Mouse (Mus musculus) lung, adult 2 months (tissue): Measurements from ENCODE around the gene Yars. TPM values are rescaled to one million over a fixed set of nuclear protein-coding genes. Genes with fewer than 3 reads are reported as not detected.

ENCODE experiments used
- DNase-seq: peaks from one replicate; pipeline ENCODE4 v3.0.0; 2022
- H3K4me1 ChIP-seq: fragments of 200-500 bp; 2 replicates; pipeline ENCODE4 v1.6.1; 2011; ENCODE audit warnings: low read length; ENCODE audit not compliant: control insufficient read depth, insufficient read depth
- H3K4me3 ChIP-seq: fragments of 200-500 bp; replicated peaks from 2 replicates; pipeline ENCODE3; 2011; ENCODE audit warnings: low read depth, mild to moderate bottlenecking, control low read depth, low read length; ENCODE audit errors: extremely low read depth
- CTCF ChIP-seq: fragments of 200-500 bp; IDR thresholded peaks from 2 replicates; pipeline ENCODE4 v1.5.1; 2011; ENCODE audit warnings: mild to moderate bottlenecking, low read length, control low read depth; ENCODE audit not compliant: insufficient read depth
- POLR2A ChIP-seq: fragments of 200-500 bp; IDR thresholded peaks from 2 replicates; pipeline ENCODE4 v1.6.1; 2011; ENCODE audit warnings: low read depth, mild to moderate bottlenecking, control low read depth, low read length, borderline replicate concordance; ENCODE audit errors: extremely low read depth
- whole genome bisulfite sequencing: fragments of 180-500 bp; shearing (Covaris S2); methylation state at CpG from one replicate; pipeline ENCODE4 v1.1.7; 2018; 5-methylcytosine and 5-hydroxymethylcytosine counted together
- polyA plus RNA-seq: library from polyadenylated mRNA; depleted of rRNA; stranded (reverse); fragments of >200 nt; gene quantifications from 2 replicates; pipeline ENCODE4 v1.2.3, GENCODE M21; 2012; rRNA removed

Yars gene
- polyA plus RNA-seq: 9.0 and 15.4 TPM in 2 replicates

GRCm38 (mm10) chr4:129189542-129190519, at the start of gene Yars, which contains the start of gene S100pbp:
Gene Yars, plus strand, starts transcription at chr4:129189760.
Gene S100pbp, minus strand, starts transcription at chr4:129189727.
- peaks cover 4% of the 10 kb centered on the region for H3K4me1 ChIP-seq
- DNase-seq: peak; percentile 97
- H3K4me3 ChIP-seq: peak within 1 kb of the TSS; percentile 74
- TF ChIP-seq POLR2A (peak; percentile 68; the same call in 1 of the 2 replicates), CTCF (no peak)
- under 1% methylated on average over 58 of the region's 58 CpGs for WGBS

DNA sequence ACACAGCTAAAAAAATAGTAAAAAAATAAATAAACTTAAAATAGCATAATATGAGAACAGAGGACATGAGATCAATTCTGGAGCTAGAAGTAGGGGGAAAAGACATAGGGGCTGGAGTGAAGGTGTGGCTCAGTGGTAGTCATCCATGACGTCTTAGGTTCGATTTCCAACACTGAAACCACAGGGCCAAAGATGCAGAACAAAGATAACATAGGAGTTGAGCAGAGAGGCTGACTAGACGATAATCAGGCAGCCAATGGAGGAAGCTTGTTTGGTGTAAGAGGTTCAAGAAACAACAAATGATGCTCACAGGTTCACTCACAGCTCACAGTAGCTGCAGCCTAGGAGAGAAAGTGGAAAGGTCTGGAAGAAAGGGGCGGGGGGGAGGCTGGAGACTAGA, 48.8 kb upstream of the Yars start:
- TF ChIP-seq POLR2A: no peak
- no peak for TF ChIP-seq CTCF
- DNase-seq: no peak
- Histone ChIP-seq H3K4me3 (no peak overlapping the region), H3K4me1 (no peaks in the 10 kb centered on the region; the same call in 1 of the 2 replicates)
- WGBS: 75% methylated on average over 4 of the region's 4 CpGs

- Histone ChIP-seq H3K4me3 (no peak overlapping the region), H3K4me1 (no peaks in the 10 kb centered on the region)
- WGBS: 67% methylated on average over 17 of the region's 17 CpGs
- TF ChIP-seq POLR2A (no peak), CTCF (no peak)
- no peak for DNase-seq
These were observed 47.8 kb upstream of the Yars start for GRCm38 (mm10) chr4:129141560-129142438.

- TF ChIP-seq CTCF (no peak), POLR2A (no peak)
- DNase-seq: no peak
- 70% methylated on average over 11 of the region's 11 CpGs for WGBS
- H3K4me1 ChIP-seq: no peaks in the 10 kb centered on the region
- H3K4me3 ChIP-seq: no peak overlapping the region
These were observed 47.0 kb upstream of the Yars start for GRCm38 (mm10) chr4:129142439-129143045.

DNA sequence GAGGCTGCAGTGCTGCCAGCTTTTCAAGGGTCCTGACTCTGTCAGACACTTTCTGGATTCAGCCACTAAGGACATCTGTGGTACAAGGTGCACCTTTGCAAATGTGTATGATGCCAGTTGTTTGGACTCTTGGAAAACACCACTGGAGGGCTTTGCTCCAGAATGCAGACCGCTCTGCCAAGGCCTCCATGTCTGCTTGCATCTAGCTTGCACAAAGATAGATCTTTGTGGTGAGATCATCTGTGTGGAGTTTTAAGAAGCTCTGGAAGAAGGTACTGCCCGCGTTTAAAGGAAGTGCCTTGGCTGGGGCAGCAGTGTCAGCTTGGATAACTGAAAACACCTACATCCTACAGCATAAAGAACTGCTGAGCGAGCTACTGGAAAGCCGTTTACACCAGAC, 46.1 kb upstream of the Yars start:
- 74% methylated on average over 5 of the region's 5 CpGs for WGBS
- TF ChIP-seq POLR2A (no peak), CTCF (no peak)
- no peak overlapping the region for H3K4me3 ChIP-seq
- H3K4me1 ChIP-seq: no peaks in the 10 kb centered on the region
- DNase-seq: no peak

DNA sequence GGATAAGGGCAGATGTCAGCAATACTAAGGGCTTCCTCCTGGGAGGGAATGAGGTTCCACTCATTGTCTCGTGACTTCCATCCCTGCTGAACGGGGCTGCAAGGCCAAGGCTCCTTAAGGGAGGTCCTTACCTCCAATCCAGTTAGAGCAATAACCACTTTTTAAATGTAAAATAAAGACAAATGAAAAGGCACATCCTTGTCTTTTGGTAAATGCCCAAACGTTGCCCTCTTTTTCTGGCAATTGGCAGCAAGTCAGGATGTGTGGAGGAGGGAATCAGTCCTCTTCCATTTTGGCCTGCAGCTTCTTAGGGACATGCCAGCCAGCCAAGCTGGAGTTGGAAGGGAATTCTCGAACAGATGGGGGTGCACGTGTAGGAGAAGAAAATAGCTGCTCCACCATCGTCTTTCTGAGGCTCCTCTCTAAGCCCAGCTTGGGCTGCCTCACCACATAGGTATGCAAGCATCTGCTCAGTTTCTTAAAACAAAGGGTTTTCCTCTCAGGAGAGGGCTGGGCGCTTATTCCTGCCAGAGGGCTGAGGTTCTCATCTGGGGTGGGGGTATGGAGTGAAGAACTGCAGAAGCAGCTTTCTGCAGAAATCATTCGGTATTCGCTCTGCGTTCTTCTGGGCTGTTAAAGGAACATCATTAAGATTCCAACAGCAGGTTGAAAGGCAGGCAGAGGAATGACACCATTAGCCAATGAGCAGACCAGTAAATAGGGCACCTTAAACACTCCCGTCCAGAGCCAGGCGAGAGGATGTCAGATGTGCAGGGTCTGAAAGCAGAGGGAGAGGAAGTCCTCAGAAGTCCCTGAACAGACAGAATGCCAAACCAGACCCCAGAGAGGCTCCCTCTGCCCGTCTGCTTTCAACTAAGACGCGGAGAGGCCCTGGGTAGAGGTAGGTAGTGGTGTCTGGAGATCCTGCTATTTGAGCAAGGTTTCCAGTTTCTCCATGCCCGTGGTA, 44.9 kb upstream of the Yars start:
- no peak for DNase-seq
- TF ChIP-seq POLR2A (no peak), CTCF (no peak)
- WGBS: 65% methylated on average over 16 of the region's 16 CpGs
- Histone ChIP-seq H3K4me1 (no peaks in the 10 kb centered on the region), H3K4me3 (no peak overlapping the region)

- H3K4me1 ChIP-seq: no peaks in the 10 kb centered on the region
- no peak for DNase-seq
- TF ChIP-seq POLR2A (no peak), CTCF (no peak)
- no peak overlapping the region for H3K4me3 ChIP-seq
- 65% methylated on average over 4 of the region's 4 CpGs for WGBS
These were observed 44.1 kb upstream of the Yars start for GRCm38 (mm10) chr4:129145411-129145810.

DNA sequence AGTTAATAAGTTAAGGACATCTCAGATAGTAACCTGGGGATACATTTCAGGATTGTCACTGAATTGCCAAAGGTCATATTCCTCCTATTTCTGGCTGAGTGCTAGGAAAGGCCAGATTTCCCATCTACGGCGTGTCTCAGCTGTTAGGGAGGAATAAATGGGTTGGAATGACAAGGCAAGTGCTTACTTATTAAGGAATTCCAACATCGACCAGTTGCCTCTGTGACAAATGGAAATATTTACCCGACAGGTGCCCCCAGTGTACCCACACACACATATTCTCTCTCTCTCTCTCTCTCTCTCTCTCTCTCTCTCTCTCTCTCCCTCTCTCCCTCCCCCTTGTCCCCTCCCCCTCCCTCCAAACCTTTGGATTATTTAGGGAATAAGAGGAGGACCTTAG, 43.6 kb upstream of the Yars start:
- TF ChIP-seq POLR2A (no peak), CTCF (no peak)
- no peak for DNase-seq
- no peaks in the 10 kb centered on the region for H3K4me1 ChIP-seq
- no peak overlapping the region for H3K4me3 ChIP-seq
- 65% methylated on average over 4 of the region's 4 CpGs for WGBS
